Mouse (Mus musculus): ENCODE results near the gene Fcrl1. TPM values are rescaled to one million over a fixed set of nuclear protein-coding genes. Genes with fewer than 3 reads are reported as not detected.
A peak's percentile ranks its signal among the peaks of the same experiment; 100 is the strongest.

Gene Fcrl1
- total RNA-seq, 2 experiments from 2014 or later, result not detected

DNA sequence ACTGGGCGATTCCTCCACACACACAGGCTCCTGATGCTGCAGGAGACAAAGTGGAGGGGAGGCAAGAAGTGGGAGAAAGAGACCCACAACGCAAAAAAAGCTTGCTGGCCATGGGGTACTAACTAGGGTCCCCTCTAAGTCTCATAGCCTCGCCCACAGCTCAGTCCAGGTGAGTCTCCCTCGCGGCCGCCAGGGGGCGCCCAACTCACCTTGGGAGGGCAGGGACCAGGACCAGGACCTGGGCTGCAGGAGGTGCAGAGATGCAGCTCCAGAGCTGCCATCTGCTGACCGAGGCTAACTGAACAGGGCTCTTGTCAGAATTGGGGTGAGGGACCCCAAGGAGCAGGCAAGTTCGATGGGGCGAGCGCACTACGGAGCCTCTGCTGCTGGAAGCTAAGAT is 35.0 kb downstream of the Fcrl1 start:
- DNase-seq, result peak; percentile 12

- no peak for DNase-seq
Measured at GRCm38 (mm10) chr3:87420645-87421044, 44.5 kb downstream of the Fcrl1 start.

GRCm38 (mm10) chr3:87422386-87422910 is 46.3 kb downstream of the Fcrl1 start:
- no peak for DNase-seq

- no peak for DNase-seq
Measured at GRCm38 (mm10) chr3:87435479-87435878, 59.3 kb downstream of the Fcrl1 start, which contains the start of gene Fcrl5. Fcrl5 (plus strand) TSS chr3:87435773.

- DNase-seq, result no peak
Measured at GRCm38 (mm10) chr3:87440586-87440985, 64.4 kb downstream of the Fcrl1 start.

- no peak for DNase-seq
Measured at GRCm38 (mm10) chr3:87443968-87444367, 67.8 kb downstream of the Fcrl1 start.

Other genes with a start within 250 kb of the Fcrl1 start
- gene Kirrel, start 201.6 kb upstream of the Fcrl1 start, total RNA-seq (2021), result 1 to 10 TPM; 5.8 to 6.0 TPM
- 1 to 10 TPM; 2.2 to 2.5 TPM for gene Fcrls, start 112.6 kb upstream of the Fcrl1 start, total RNA-seq (2021)
- under 1 TPM in 1 of 2 experiments, not detected in 1; 0.13 TPM for gene Cd5l, start 18.5 kb upstream of the Fcrl1 start, total RNA-seq (2021)
- gene Fcrl5, start 59.4 kb downstream of the Fcrl1 start, total RNA-seq (2021), result not detected
- gene Etv3, start 149.0 kb downstream of the Fcrl1 start, total RNA-seq (2021), result 1 to 10 TPM; 8.3 to 8.7 TPM
- 10 to 100 TPM; 14.8 to 17.2 TPM for gene Arhgef11, start 241.2 kb downstream of the Fcrl1 start, total RNA-seq (2021)